ENCODE assay signal across 10 mouse cellular contexts in the genomic region with DNA sequence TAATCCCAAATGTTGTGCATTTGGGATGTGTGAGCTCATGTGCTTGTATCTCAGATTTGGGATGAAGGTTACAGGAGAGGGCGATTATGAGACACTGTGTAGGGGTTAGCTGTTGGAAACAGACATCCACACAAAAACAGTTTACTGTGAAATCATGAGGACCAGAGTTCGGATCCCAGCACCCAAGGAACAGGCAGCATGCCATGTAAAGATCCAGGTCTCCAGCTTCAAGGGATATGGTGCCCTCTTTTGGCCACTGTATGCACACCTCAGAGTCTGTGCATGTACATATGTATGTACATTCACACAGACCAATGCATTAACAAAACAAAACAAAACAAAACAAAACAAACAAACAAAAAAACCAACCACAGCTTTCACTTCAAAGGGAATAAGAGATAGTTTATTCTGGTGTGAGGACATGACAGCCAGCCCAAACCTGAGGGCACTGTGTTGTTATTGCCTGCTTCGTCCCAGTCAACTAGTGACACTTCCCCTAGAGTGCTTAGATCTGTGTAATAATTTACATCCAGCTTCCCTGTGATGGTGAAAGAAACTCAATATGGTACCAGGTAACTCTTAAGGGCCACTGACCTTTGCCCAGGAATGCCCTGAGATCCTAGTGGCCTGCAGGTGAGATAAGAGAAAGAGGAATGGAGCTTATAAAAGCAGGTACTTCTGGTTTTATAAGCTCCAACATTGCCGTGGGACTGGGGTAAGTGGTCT. TPM values are rescaled to one million over a fixed set of nuclear protein-coding genes. Genes with fewer than 3 reads are reported as not detected.
DNase-seq lines count a peak whose midpoint lies in the region; ATAC-seq and TF ChIP-seq lines count a peak whose summit lies in the region.
"Had no signal": no experiment of that assay in that cellular context is flagged by ENCODE, and none has a peak within 500 bp of the region (broad histone marks: within the 10 kb centered on the region; RNA-seq: fewer than 3 reads in every experiment).

No protein-coding gene starts in this region.

- no peak for TF ChIP-seq POLR2A in heart, adult 2 months (IDR thresholded peaks at IDR 0.05; ENCODE audit: insufficient read depth, low read depth, low read length)

- TF ChIP-seq EP300 in heart, adult 2 months (IDR thresholded peaks at IDR 0.05; ENCODE audit: insufficient read depth, low read depth, low read length) = no peak
- TF ChIP-seq EP300 in lung, postnatal 0 days (IDR thresholded peaks at IDR 0.05) = no peak

- H3K27ac ChIP-seq in heart, adult 2 months = no peak overlapping the region
- H3K27ac ChIP-seq in lung, postnatal 0 days (ENCODE audit: low read length) = no peak overlapping the region
- H3K27ac ChIP-seq: hindbrain, embryonic 12.5 days had no signal

- H3K9ac ChIP-seq in heart, adult 2 months (ENCODE audit: low read depth, low read length) = no peak overlapping the region
- no peak overlapping the region for H3K9ac ChIP-seq in lung, postnatal 0 days (replicated peaks; ENCODE audit: low read depth)
- H3K9ac ChIP-seq: heart, embryonic 12.5 days; hindbrain, embryonic 12.5 days had no signal

- intact Hi-C loops in heart, adult 2 months (cut with DNase I) = no loop called here
- intact Hi-C loops in heart, postnatal 14 days (cut with DNase I) = no loop called here

- no peak overlapping the region for H3K4me2 ChIP-seq in lung, postnatal 0 days (replicated peaks; ENCODE audit: low read depth, low read length)

- 84% methylated on average over 4 of the region's 4 CpGs for WGBS in heart, adult 2 months
- WGBS in lung, postnatal 0 days = 81% methylated on average over 4 of the region's 4 CpGs

- peak; percentile 50 for TF ChIP-seq CTCF in heart, adult 2 months (IDR thresholded peaks at IDR 0.05)
- peak; percentile 50 for TF ChIP-seq CTCF in lung, postnatal 0 days (IDR thresholded peaks at IDR 0.05)
- peak; percentile 47 for TF ChIP-seq CTCF in E14TG2a.4 (conservative IDR thresholded peaks at IDR 0.05; ENCODE audit: low read length)

- H3K4me1 ChIP-seq in heart, adult 2 months (ENCODE audit: control insufficient read depth, insufficient read depth, low read length) = peaks cover 3% of the 10 kb centered on the region
- H3K4me1 ChIP-seq in lung, postnatal 0 days (ENCODE audit: insufficient read depth, low read depth, low read length) = 0 out of 2 replicates have a peak, but pooled peaks cover 5% of the 10 kb centered on the region
- peaks cover 66% of the 10 kb centered on the region for H3K4me1 ChIP-seq in E14TG2a.4 (replicated peaks; ENCODE audit: low read depth, low read length)

- H3K27me3 ChIP-seq in heart, adult 2 months (ENCODE audit: control insufficient read depth, insufficient read depth, low read length) = no peaks in the 10 kb centered on the region
- no peaks in the 10 kb centered on the region for H3K27me3 ChIP-seq in lung, postnatal 0 days (replicated peaks; ENCODE audit: insufficient read depth, low read length)
- H3K27me3 ChIP-seq in E14TG2a.4 (ENCODE audit: insufficient read depth, low read length) = peaks cover 44% of the 10 kb centered on the region

- no peak overlapping the region for H3K4me3 ChIP-seq in heart, adult 2 months
- H3K4me3 ChIP-seq in lung, postnatal 0 days (ENCODE audit: low read depth, low read length) = no peak overlapping the region
- no peak overlapping the region for H3K4me3 ChIP-seq in E14TG2a.4 (replicated peaks; ENCODE audit: low read length)
- H3K4me3 ChIP-seq: hindbrain, embryonic 12.5 days had no signal

- H3K9me3 ChIP-seq in lung, postnatal 0 days (ENCODE audit: low read length) = no peaks in the 10 kb centered on the region
- H3K9me3 ChIP-seq in E14TG2a.4 (ENCODE audit: low read length) = no peaks in the 10 kb centered on the region
- H3K9me3 ChIP-seq: heart, embryonic 12.5 days; hindbrain, embryonic 12.5 days had no signal

- no peaks in the 10 kb centered on the region for H3K36me3 ChIP-seq in heart, adult 2 months (ENCODE audit: control insufficient read depth, insufficient read depth, low read length)
- H3K36me3 ChIP-seq in lung, postnatal 0 days (ENCODE audit: insufficient read depth, low read length) = no peaks in the 10 kb centered on the region
- no peaks in the 10 kb centered on the region for H3K36me3 ChIP-seq in E14TG2a.4 (ENCODE audit: insufficient read depth, low read length)
- H3K36me3 ChIP-seq: heart, embryonic 12.5 days; hindbrain, embryonic 12.5 days had no signal

- ATAC-seq in lung, postnatal 0 days = no peak
- ATAC-seq in inflammation-experienced regulatory T-cells, adult 6 months = no peak

- H3K79me2 ChIP-seq in heart, adult 2 months (replicated peaks; ENCODE audit: control insufficient read depth, insufficient read depth, low read length) = no peaks in the 10 kb centered on the region

- no peak for DNase-seq in heart, adult 2 months
- no peak for DNase-seq in heart, postnatal 14 days
- DNase-seq in lung, postnatal 0 days (ENCODE audit: low spot score) = no peak
- no peak for DNase-seq in lung, adult 18-20 months
- peak; percentile 53 for DNase-seq in induced T-regulatory cell, adult 2 months (ENCODE audit: low read depth)
- no peak for DNase-seq in layer of hippocampus, adult 11-12 months (ENCODE audit: low spot score)

RNA-seq across cellular contexts. Expression of gene Irgm1, which starts 20.1 kb away (rescaled TPM):
- total RNA-seq in heart, adult 2 months (2021) = 10 to 100 TPM in 1 of 2 experiments, 1 to 10 TPM in 1; 9.9 to 13.5 TPM
- polyA plus RNA-seq in heart, adult 2 months (2012; rRNA removed) = 10.0 and 17.2 TPM in 2 replicates
- 1 to 10 TPM; 7.1 to 7.2 TPM for total RNA-seq in heart, postnatal 14 days (2021)
- polyA plus RNA-seq in lung, postnatal 0 days (2015; fragmentation: Nextera tagmentation; extraction: Ambion mirVana) = 20.2 and 26.4 TPM in 2 replicates
- polyA plus RNA-seq in inflammation-experienced regulatory T-cells, adult 6 months (2017; shearing (Covaris generic)) = 100 to 1,000 TPM; 172 to 210 (median 188) TPM

RNA-seq across cellular contexts. Expression of gene Gm12184, which starts 25.0 kb away (rescaled TPM):
- 1 to 10 TPM; 3.8 to 3.9 TPM for total RNA-seq in heart, adult 2 months (2021)
- 18.8 and 28.2 TPM in 2 replicates for polyA plus RNA-seq in heart, adult 2 months (2012; rRNA removed)
- 1 to 10 TPM; 2.6 to 3.0 TPM for total RNA-seq in heart, postnatal 14 days (2021)
- polyA plus RNA-seq in lung, postnatal 0 days (2015; fragmentation: Nextera tagmentation; extraction: Ambion mirVana) = 4.4 and 5.5 TPM in 2 replicates
- polyA plus RNA-seq in inflammation-experienced regulatory T-cells, adult 6 months (2017; shearing (Covaris generic)) = 1 to 10 TPM; 1.3 to 2.8 (median 2.5) TPM

RNA-seq across cellular contexts. Expression of gene Trim7, which starts 25.5 kb away (rescaled TPM):
- 10 to 100 TPM; 18.2 to 18.4 TPM for total RNA-seq in heart, adult 2 months (2021)
- polyA plus RNA-seq in heart, adult 2 months (2012; rRNA removed) = 27.9 and 32.6 TPM in 2 replicates
- total RNA-seq in heart, postnatal 14 days (2021) = 10 to 100 TPM; 23.4 to 23.9 TPM
- polyA plus RNA-seq in lung, postnatal 0 days (2015; fragmentation: Nextera tagmentation; extraction: Ambion mirVana) = 1.2 and 1.6 TPM in 2 replicates
- polyA plus RNA-seq in inflammation-experienced regulatory T-cells, adult 6 months (2017; shearing (Covaris generic)) = 1 to 10 TPM in 2 of 3 experiments, under 1 TPM in 1; 0.58 to 2.1 (median 1.1) TPM

RNA-seq across cellular contexts. Expression of gene Trim41, which starts 34.3 kb away (rescaled TPM):
- total RNA-seq in heart, adult 2 months (2021) = 10 to 100 TPM; 19.8 to 19.9 TPM
- 19.1 and 19.3 TPM in 2 replicates for polyA plus RNA-seq in heart, adult 2 months (2012; rRNA removed)
- total RNA-seq in heart, postnatal 14 days (2021) = 10 to 100 TPM; 26.4 to 27.0 TPM
- polyA plus RNA-seq in lung, postnatal 0 days (2015; fragmentation: Nextera tagmentation; extraction: Ambion mirVana) = 4.3 and 5.1 TPM in 2 replicates
- polyA plus RNA-seq in inflammation-experienced regulatory T-cells, adult 6 months (2017; shearing (Covaris generic)) = 1 to 10 TPM; 2.5 to 4.6 (median 3.3) TPM

RNA-seq across cellular contexts. Expression of gene Gm5431, which starts 50.6 kb away (rescaled TPM):
- 1 to 10 TPM; 1.4 to 1.5 TPM for total RNA-seq in heart, adult 2 months (2021)
- 0.20 and 0.67 TPM in 2 replicates for polyA plus RNA-seq in heart, adult 2 months (2012; rRNA removed)
- 1 to 10 TPM in 1 of 2 experiments, under 1 TPM in 1; 0.85 to 1.3 TPM for total RNA-seq in heart, postnatal 14 days (2021)
- 0.37 and 0.57 TPM in 2 replicates for polyA plus RNA-seq in lung, postnatal 0 days (2015; fragmentation: Nextera tagmentation; extraction: Ambion mirVana)
- polyA plus RNA-seq in inflammation-experienced regulatory T-cells, adult 6 months (2017; shearing (Covaris generic)) = under 1 TPM; 0.22 to 0.59 (median 0.56) TPM
- polyA plus RNA-seq: hindbrain, embryonic 12.5 days had no signal
